Mouse (Mus musculus) megakaryocyte, embryonic 14.5 days (primary cell): ENCODE data around the gene Lef1.

Experiments used
- FLI1 ChIP-seq: IDR thresholded peaks from 2 replicates; pipeline ENCODE4 v1.6.1; 2012; ENCODE audit warnings: low read length, inconsistent platforms, mixed read lengths
- GATA1 ChIP-seq: IDR thresholded peaks from 3 replicates; pipeline ENCODE4 v1.6.1; 2012; ENCODE audit warnings: mixed read lengths, low read length, inconsistent platforms, borderline replicate concordance

GRCm38 (mm10) chr3:131065001-131065400 lies 45.3 kb upstream of the Lef1 start:
- no peak for TF ChIP-seq GATA1
- no peak for TF ChIP-seq FLI1
